Mouse (Mus musculus): ENCODE measurements around the gene Rab42. TPM values are rescaled to one million over a fixed set of nuclear protein-coding genes. Genes with fewer than 3 reads are reported as not detected.

Rab42 gene
- polyA plus RNA-seq, 1 experiment from 2014 or later: 4.1 TPM

GRCm38 (mm10) chr4:132262358-132262616 lies 40.9 kb downstream of the Rab42 start:
- Histone ChIP-seq H3K27ac (ENCODE audit: low read length) (peak overlapping the region; percentile 98; the same call in 1 of the 2 replicates), H3K4me2 (replicated peaks; ENCODE audit: low read depth, low read length) (peak overlapping the region; percentile 68; the same call in 1 of the 2 replicates), H3K4me1 (ENCODE audit: insufficient read depth, low read length) (peaks cover 20% of the 10 kb centered on the region), H3K9me3 (ENCODE audit: low read length) (no peaks in the 10 kb centered on the region), H3K9ac (replicated peaks; ENCODE audit: low read length) (no peak overlapping the region), H3K27me3 (ENCODE audit: insufficient read depth, low read length) (no peaks in the 10 kb centered on the region), H3K4me3 (ENCODE audit: low read length) (no peak overlapping the region), H3K36me3 (ENCODE audit: insufficient read depth, low read length) (no peaks in the 10 kb centered on the region)
- ATAC-seq (ENCODE audit: low FRiP score, low TSS enrichment): no peak
- WGBS: 71% methylated on average over 5 of the region's 5 CpGs

GRCm38 (mm10) chr4:132261514-132262357 lies 41.4 kb downstream of the Rab42 start, which contains the start of gene Gmeb1:
Gene Gmeb1, minus strand, starts transcription at chr4:132261602.
- Histone ChIP-seq H3K4me1 (ENCODE audit: insufficient read depth, low read length) (peaks cover 20% of the 10 kb centered on the region), H3K9ac (replicated peaks; ENCODE audit: low read length) (peak within 1 kb of the TSS; percentile 99), H3K4me2 (replicated peaks; ENCODE audit: low read depth, low read length) (peak within 1 kb of the TSS; percentile 76), H3K27me3 (ENCODE audit: insufficient read depth, low read length) (no peaks in the 10 kb centered on the region), H3K9me3 (ENCODE audit: low read length) (no peaks in the 10 kb centered on the region), H3K4me3 (ENCODE audit: low read length) (peak within 1 kb of the TSS; percentile 84), H3K36me3 (ENCODE audit: insufficient read depth, low read length) (no peaks in the 10 kb centered on the region), H3K27ac (ENCODE audit: low read length) (peak within 1 kb of the TSS; percentile 98)
- ATAC-seq (ENCODE audit: low FRiP score, low TSS enrichment): peak; percentile 92
- 16% methylated on average over 37 of the region's 49 CpGs for WGBS

- H3K4me3 ChIP-seq (ENCODE audit: low read length): peak overlapping the region; percentile 84
- H3K27ac ChIP-seq (ENCODE audit: low read length): peak overlapping the region; percentile 98
- peak overlapping the region; percentile 76 for H3K4me2 ChIP-seq (replicated peaks; ENCODE audit: low read depth, low read length)
- no peaks in the 10 kb centered on the region for H3K9me3 ChIP-seq (ENCODE audit: low read length)
- H3K9ac ChIP-seq (replicated peaks; ENCODE audit: low read length): peak overlapping the region; percentile 99
- ATAC-seq (ENCODE audit: low FRiP score, low TSS enrichment): peak; percentile 89
- no peaks in the 10 kb centered on the region for H3K27me3 ChIP-seq (ENCODE audit: insufficient read depth, low read length)
- no peaks in the 10 kb centered on the region for H3K36me3 ChIP-seq (ENCODE audit: insufficient read depth, low read length)
- H3K4me1 ChIP-seq (ENCODE audit: insufficient read depth, low read length): peaks cover 20% of the 10 kb centered on the region
- 1% methylated on average over 27 of the region's 64 CpGs for whole genome bisulfite sequencing
Observed at GRCm38 (mm10) chr4:132260404-132261379, 42.5 kb downstream of the Rab42 start.

- Histone ChIP-seq H3K27ac (ENCODE audit: low read length) (peak overlapping the region; percentile 98), H3K9ac (replicated peaks; ENCODE audit: low read length) (0 out of 2 replicates have a peak overlapping the region, but pooled peaks have one; percentile 1), H3K4me3 (ENCODE audit: low read length) (no peak overlapping the region), H3K27me3 (ENCODE audit: insufficient read depth, low read length) (no peaks in the 10 kb centered on the region), H3K4me2 (replicated peaks; ENCODE audit: low read depth, low read length) (peak overlapping the region; percentile 76; the same call in 1 of the 2 replicates), H3K36me3 (ENCODE audit: insufficient read depth, low read length) (no peaks in the 10 kb centered on the region), H3K9me3 (ENCODE audit: low read length) (no peaks in the 10 kb centered on the region), H3K4me1 (ENCODE audit: insufficient read depth, low read length) (peaks cover 20% of the 10 kb centered on the region)
- WGBS: 53% methylated on average over 4 of the region's 4 CpGs
- no peak for ATAC-seq (ENCODE audit: low FRiP score, low TSS enrichment)
Observed at GRCm38 (mm10) chr4:132259248-132259647, 43.9 kb downstream of the Rab42 start.

- H3K27ac ChIP-seq (ENCODE audit: low read length): 0 out of 2 replicates have a peak overlapping the region, but pooled peaks have one; percentile 15
- H3K36me3 ChIP-seq (ENCODE audit: insufficient read depth, low read length): peaks cover 1% of the 10 kb centered on the region; the same call in 1 of the 2 replicates
- WGBS: 87% methylated on average over 3 of the region's 3 CpGs
- H3K4me1 ChIP-seq (ENCODE audit: insufficient read depth, low read length): peaks cover 14% of the 10 kb centered on the region
- no peaks in the 10 kb centered on the region for H3K27me3 ChIP-seq (ENCODE audit: insufficient read depth, low read length)
- H3K4me3 ChIP-seq (ENCODE audit: low read length): no peak overlapping the region
- no peak overlapping the region for H3K9ac ChIP-seq (replicated peaks; ENCODE audit: low read length)
- H3K4me2 ChIP-seq (replicated peaks; ENCODE audit: low read depth, low read length): no peak overlapping the region
- H3K9me3 ChIP-seq (ENCODE audit: low read length): no peaks in the 10 kb centered on the region
- ATAC-seq (ENCODE audit: low FRiP score, low TSS enrichment): no peak
Observed at GRCm38 (mm10) chr4:132256384-132256783, 46.8 kb downstream of the Rab42 start.

- H3K9ac ChIP-seq (replicated peaks; ENCODE audit: low read length): no peak overlapping the region
- no peak for ATAC-seq (ENCODE audit: low FRiP score, low TSS enrichment)
- peaks cover 14% of the 10 kb centered on the region for H3K36me3 ChIP-seq (ENCODE audit: insufficient read depth, low read length)
- H3K4me3 ChIP-seq (ENCODE audit: low read length): no peak overlapping the region
- no peak overlapping the region for H3K27ac ChIP-seq (ENCODE audit: low read length)
- H3K4me1 ChIP-seq (ENCODE audit: insufficient read depth, low read length): peaks cover 13% of the 10 kb centered on the region
- H3K9me3 ChIP-seq (ENCODE audit: low read length): no peaks in the 10 kb centered on the region
- WGBS: 79% methylated on average over 3 of the region's 3 CpGs
- no peaks in the 10 kb centered on the region for H3K27me3 ChIP-seq (ENCODE audit: insufficient read depth, low read length)
- H3K4me2 ChIP-seq (replicated peaks; ENCODE audit: low read depth, low read length): no peak overlapping the region
Observed at GRCm38 (mm10) chr4:132254986-132255385, 48.2 kb downstream of the Rab42 start.

- Histone ChIP-seq H3K4me3 (ENCODE audit: low read length) (no peak overlapping the region), H3K36me3 (ENCODE audit: insufficient read depth, low read length) (peaks cover 21% of the 10 kb centered on the region), H3K9me3 (ENCODE audit: low read length) (no peaks in the 10 kb centered on the region), H3K27ac (ENCODE audit: low read length) (no peak overlapping the region), H3K9ac (replicated peaks; ENCODE audit: low read length) (no peak overlapping the region), H3K4me1 (ENCODE audit: insufficient read depth, low read length) (no peaks in the 10 kb centered on the region), H3K27me3 (ENCODE audit: insufficient read depth, low read length) (no peaks in the 10 kb centered on the region), H3K4me2 (replicated peaks; ENCODE audit: low read depth, low read length) (no peak overlapping the region)
- 78% methylated on average over 2 of the region's 2 CpGs for WGBS
- no peak for ATAC-seq (ENCODE audit: low FRiP score, low TSS enrichment)
Observed at GRCm38 (mm10) chr4:132253622-132254021, 49.6 kb downstream of the Rab42 start.

- Histone ChIP-seq H3K4me1 (ENCODE audit: insufficient read depth, low read length) (no peaks in the 10 kb centered on the region), H3K36me3 (ENCODE audit: insufficient read depth, low read length) (peaks cover 23% of the 10 kb centered on the region), H3K9me3 (ENCODE audit: low read length) (no peaks in the 10 kb centered on the region), H3K4me2 (replicated peaks; ENCODE audit: low read depth, low read length) (no peak overlapping the region), H3K9ac (replicated peaks; ENCODE audit: low read length) (no peak overlapping the region), H3K27me3 (ENCODE audit: insufficient read depth, low read length) (no peaks in the 10 kb centered on the region), H3K27ac (ENCODE audit: low read length) (no peak overlapping the region), H3K4me3 (ENCODE audit: low read length) (no peak overlapping the region)
- no peak for ATAC-seq (ENCODE audit: low FRiP score, low TSS enrichment)
- WGBS: 86% methylated on average over 8 of the region's 8 CpGs
Observed at GRCm38 (mm10) chr4:132253128-132253527, 50.1 kb downstream of the Rab42 start.
